Mouse (Mus musculus): ENCODE results near the gene Nup54. TPM values are rescaled to one million over a fixed set of nuclear protein-coding genes. Genes with fewer than 3 reads are reported as not detected.

Nup54 gene
- 32.3 TPM for polyA plus RNA-seq (2014; fragmentation: Illumina TruSeq; extraction: RNeasy Lipid Tissue Mini Kit (QIAGEN cat#74804); ENCODE audit: low read depth, low replicate concordance)

GRCm38 (mm10) chr5:92435025-92435584 is at the start of gene Nup54:
Gene Nup54 (minus strand): TSS chr5:92435219.

Other genes with a start within 250 kb of the Nup54 start
- not detected for gene U90926, start 219.8 kb downstream of the Nup54 start, polyA plus RNA-seq (2014; fragmentation: Illumina TruSeq; extraction: RNeasy Lipid Tissue Mini Kit (QIAGEN cat#74804); ENCODE audit: low read depth, low replicate concordance)
- not detected for gene Ppef2, start 178.9 kb downstream of the Nup54 start, polyA plus RNA-seq (2014; fragmentation: Illumina TruSeq; extraction: RNeasy Lipid Tissue Mini Kit (QIAGEN cat#74804); ENCODE audit: low read depth, low replicate concordance)
- 2.5 TPM for gene Naaa, start 157.0 kb downstream of the Nup54 start, polyA plus RNA-seq (2014; fragmentation: Illumina TruSeq; extraction: RNeasy Lipid Tissue Mini Kit (QIAGEN cat#74804); ENCODE audit: low read depth, low replicate concordance)
- gene Sdad1, start 124.7 kb downstream of the Nup54 start, polyA plus RNA-seq (2014; fragmentation: Illumina TruSeq; extraction: RNeasy Lipid Tissue Mini Kit (QIAGEN cat#74804); ENCODE audit: low read depth, low replicate concordance), result 5.4 TPM
- gene Cxcl9, start 107.1 kb downstream of the Nup54 start, polyA plus RNA-seq (2014; fragmentation: Illumina TruSeq; extraction: RNeasy Lipid Tissue Mini Kit (QIAGEN cat#74804); ENCODE audit: low read depth, low replicate concordance), result 14.1 TPM
- gene Art3, start 103.4 kb downstream of the Nup54 start, polyA plus RNA-seq (2014; fragmentation: Illumina TruSeq; extraction: RNeasy Lipid Tissue Mini Kit (QIAGEN cat#74804); ENCODE audit: low read depth, low replicate concordance), result 6.1 TPM
- gene Cxcl10, start 86.3 kb downstream of the Nup54 start, polyA plus RNA-seq (2014; fragmentation: Illumina TruSeq; extraction: RNeasy Lipid Tissue Mini Kit (QIAGEN cat#74804); ENCODE audit: low read depth, low replicate concordance), result 4.5 TPM
- 98.6 TPM for gene Scarb2, start 71.6 kb upstream of the Nup54 start, polyA plus RNA-seq (2014; fragmentation: Illumina TruSeq; extraction: RNeasy Lipid Tissue Mini Kit (QIAGEN cat#74804); ENCODE audit: low read depth, low replicate concordance)
- 15.7 TPM for gene Fam47e, start 119.8 kb upstream of the Nup54 start, polyA plus RNA-seq (2014; fragmentation: Illumina TruSeq; extraction: RNeasy Lipid Tissue Mini Kit (QIAGEN cat#74804); ENCODE audit: low read depth, low replicate concordance)
- 28.3 TPM for gene Stbd1, start 167.8 kb upstream of the Nup54 start, polyA plus RNA-seq (2014; fragmentation: Illumina TruSeq; extraction: RNeasy Lipid Tissue Mini Kit (QIAGEN cat#74804); ENCODE audit: low read depth, low replicate concordance)
- 0.58 TPM for gene Ccdc158, start 240.1 kb upstream of the Nup54 start, polyA plus RNA-seq (2014; fragmentation: Illumina TruSeq; extraction: RNeasy Lipid Tissue Mini Kit (QIAGEN cat#74804); ENCODE audit: low read depth, low replicate concordance)
- 0.72 TPM for gene Shroom3, start 248.2 kb upstream of the Nup54 start, polyA plus RNA-seq (2014; fragmentation: Illumina TruSeq; extraction: RNeasy Lipid Tissue Mini Kit (QIAGEN cat#74804); ENCODE audit: low read depth, low replicate concordance)